ENCODE assay signal across 14 mouse cellular contexts in genomic region chr2:160152101-160152500, GRCm38 (mm10).
DNase-seq lines count a peak whose midpoint lies in the region; ATAC-seq lines count a peak whose summit lies in the region.
"Had no signal": no experiment of that assay in that cellular context is flagged by ENCODE, and none has a peak within 500 bp of the region (broad histone marks: within the 10 kb centered on the region; RNA-seq: fewer than 3 reads in every experiment).

No protein-coding gene starts in this region.

- intact Hi-C loops in left cerebral cortex, postnatal 4 days (cut with DNase I): no loop called here

- ATAC-seq in megakaryocyte, adult 5-6 weeks (ENCODE audit: poor library complexity, severe bottlenecking): peak; percentile 95
- ATAC-seq: forebrain, embryonic 16.5 days; hindbrain, embryonic 16.5 days; intestine, embryonic 16.5 days had no signal

- peak; percentile 6 for DNase-seq in left cerebral cortex, adult 11 months (ENCODE audit: low spot score)
- DNase-seq in left cerebral cortex, postnatal 4 days: no peak
- DNase-seq in lung, postnatal 25 days (ENCODE audit: low spot score): peak; percentile 3
- no peak for DNase-seq in lung, postnatal 10 days
- DNase-seq in telencephalon, adult 2 months (ENCODE audit: low read depth, low spot score): peak; percentile 38
- no peak for DNase-seq in gastrocnemius, postnatal 10 days
- DNase-seq: cerebellum, postnatal 10 days; lung, embryonic 14.5 days; right cerebral cortex, postnatal 4 days; thymus, postnatal 25 days had no signal

Comparison
In these comparisons a context has a peak if more than half of its experiments do, and no peak if none do; other contexts are left out.
1. DNase-seq: peak in left cerebral cortex, adult 11 months (single experiment), lung, postnatal 25 days (single experiment) and telencephalon, adult 2 months (single experiment); none in left cerebral cortex, postnatal 4 days (single experiment), lung, postnatal 10 days (single experiment) and gastrocnemius, postnatal 10 days (single experiment).